Mouse (Mus musculus): Measurements from ENCODE around the gene Camk1d.

The Camk1d gene

GRCm38 (mm10) chr2:5714211-5715053 is at the start of gene Camk1d:
Gene Camk1d, minus strand, starts transcription at chr2:5714515.
- peak; percentile 75 for DNase-seq (ENCODE audit: low spot score)

- DNase-seq (ENCODE audit: low spot score) = no peak
These were observed 47.7 kb upstream of the Camk1d start for GRCm38 (mm10) chr2:5762031-5762430.

- DNase-seq (ENCODE audit: low spot score) = no peak
These were observed 46.2 kb upstream of the Camk1d start for GRCm38 (mm10) chr2:5760479-5761008.

- DNase-seq (ENCODE audit: low spot score) = no peak
These were observed 44.3 kb upstream of the Camk1d start for GRCm38 (mm10) chr2:5758569-5758968.

GRCm38 (mm10) chr2:5750872-5751271 is 36.6 kb upstream of the Camk1d start:
- no peak for DNase-seq (ENCODE audit: low spot score)

GRCm38 (mm10) chr2:5749210-5749609 is 34.9 kb upstream of the Camk1d start:
- DNase-seq (ENCODE audit: low spot score) = no peak

GRCm38 (mm10) chr2:5747545-5748043 is 33.3 kb upstream of the Camk1d start:
- DNase-seq (ENCODE audit: low spot score) = no peak

- peak; percentile 23 for DNase-seq (ENCODE audit: low spot score)
These were observed 32.2 kb upstream of the Camk1d start for GRCm38 (mm10) chr2:5746529-5746928.

- no peak for DNase-seq (ENCODE audit: low spot score)
These were observed 29.6 kb upstream of the Camk1d start for GRCm38 (mm10) chr2:5743886-5744285.

- no peak for DNase-seq (ENCODE audit: low spot score)
These were observed 26.6 kb upstream of the Camk1d start for GRCm38 (mm10) chr2:5740913-5741312.

- DNase-seq (ENCODE audit: low spot score) = no peak
These were observed 21.6 kb upstream of the Camk1d start for GRCm38 (mm10) chr2:5735881-5736280.

GRCm38 (mm10) chr2:5733300-5734085 is 19.2 kb upstream of the Camk1d start:
- no peak for DNase-seq (ENCODE audit: low spot score)

- DNase-seq (ENCODE audit: low spot score) = no peak
These were observed 17.7 kb upstream of the Camk1d start for GRCm38 (mm10) chr2:5732047-5732446.

GRCm38 (mm10) chr2:5730364-5730792 is 16.1 kb upstream of the Camk1d start:
- DNase-seq (ENCODE audit: low spot score) = no peak

- DNase-seq (ENCODE audit: low spot score) = no peak
These were observed 15.6 kb upstream of the Camk1d start for GRCm38 (mm10) chr2:5729931-5730330.

GRCm38 (mm10) chr2:5725028-5725701 is 10.8 kb upstream of the Camk1d start:
- no peak for DNase-seq (ENCODE audit: low spot score)

- no peak for DNase-seq (ENCODE audit: low spot score)
These were observed 3.4 kb upstream of the Camk1d start for GRCm38 (mm10) chr2:5717675-5718074.

GRCm38 (mm10) chr2:5715544-5715943 is 1.2 kb upstream of the Camk1d start:
- DNase-seq (ENCODE audit: low spot score) = no peak

GRCm38 (mm10) chr2:5715054-5715410 is 717 bp upstream of the Camk1d start:
- DNase-seq (ENCODE audit: low spot score) = no peak

GRCm38 (mm10) chr2:5713325-5714210 is 747 bp downstream of the Camk1d start:
- DNase-seq (ENCODE audit: low spot score) = no peak

GRCm38 (mm10) chr2:5712255-5712654 is 2.1 kb downstream of the Camk1d start:
- DNase-seq (ENCODE audit: low spot score) = no peak
